Mouse (Mus musculus) T-cell, adult 66 days (primary cell): ENCODE data around the gene Kdm8. TPM values are rescaled to one million over a fixed set of nuclear protein-coding genes. Genes with fewer than 3 reads are reported as not detected.

ENCODE experiments used
- total RNA-seq, 2 experiments: library from RNA; stranded (reverse); gene quantifications; 3 replicates in 1 of 2; 4 replicates in 1 of 2; pipeline ENCODE4 v1.2.4; 2023

Gene Kdm8
- 1 to 10 TPM; 5.7 to 6.1 TPM for total RNA-seq

DNA sequence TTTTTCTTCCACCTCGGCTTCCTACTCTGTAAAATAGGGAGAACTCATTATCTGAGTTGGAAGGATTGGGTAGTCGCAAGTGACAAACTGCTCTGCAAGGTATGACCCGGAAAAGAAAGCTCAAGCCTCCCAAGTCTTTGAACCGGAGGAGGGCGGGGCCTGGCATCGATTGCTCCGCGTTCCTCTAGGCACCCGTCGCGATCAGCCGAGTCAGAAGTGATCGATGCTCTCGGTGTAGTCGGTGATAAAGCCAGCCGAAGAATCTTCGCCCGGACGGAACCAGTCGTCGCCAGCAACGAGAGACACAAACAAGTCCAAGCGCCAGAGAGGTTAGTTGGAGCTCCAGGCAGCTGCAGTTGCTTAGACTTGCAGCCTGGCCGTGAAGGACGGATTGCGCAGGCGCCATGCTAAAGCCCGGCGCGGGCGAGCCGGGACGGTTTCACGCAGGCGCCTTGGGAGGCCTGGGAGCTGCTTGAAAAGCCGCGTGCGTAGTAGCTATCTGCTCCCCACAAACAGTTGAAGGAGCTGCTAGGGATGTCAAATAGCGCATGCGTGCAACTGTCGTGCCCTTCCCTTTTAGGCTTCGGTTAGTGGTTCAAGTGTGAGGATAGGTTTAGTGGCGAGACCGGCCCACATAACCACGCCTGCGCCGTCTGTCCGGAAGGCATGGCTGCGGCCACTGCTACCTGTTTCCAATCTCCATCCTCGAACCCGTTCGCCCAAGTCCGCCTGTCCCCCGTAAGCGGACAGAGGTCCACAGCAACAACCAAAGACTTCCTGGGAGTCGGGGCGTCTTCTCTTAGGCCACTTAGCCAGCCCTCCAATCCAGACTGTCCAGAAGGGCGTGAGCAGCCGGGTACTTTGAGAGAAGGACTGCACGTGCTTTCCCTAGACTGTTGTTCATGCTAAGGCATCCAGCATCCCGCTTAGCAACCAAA lies at the start of gene Kdm8:
Gene Kdm8 (plus strand): TSS at position 213 of the 938 bp plus-strand sequence.

DNA sequence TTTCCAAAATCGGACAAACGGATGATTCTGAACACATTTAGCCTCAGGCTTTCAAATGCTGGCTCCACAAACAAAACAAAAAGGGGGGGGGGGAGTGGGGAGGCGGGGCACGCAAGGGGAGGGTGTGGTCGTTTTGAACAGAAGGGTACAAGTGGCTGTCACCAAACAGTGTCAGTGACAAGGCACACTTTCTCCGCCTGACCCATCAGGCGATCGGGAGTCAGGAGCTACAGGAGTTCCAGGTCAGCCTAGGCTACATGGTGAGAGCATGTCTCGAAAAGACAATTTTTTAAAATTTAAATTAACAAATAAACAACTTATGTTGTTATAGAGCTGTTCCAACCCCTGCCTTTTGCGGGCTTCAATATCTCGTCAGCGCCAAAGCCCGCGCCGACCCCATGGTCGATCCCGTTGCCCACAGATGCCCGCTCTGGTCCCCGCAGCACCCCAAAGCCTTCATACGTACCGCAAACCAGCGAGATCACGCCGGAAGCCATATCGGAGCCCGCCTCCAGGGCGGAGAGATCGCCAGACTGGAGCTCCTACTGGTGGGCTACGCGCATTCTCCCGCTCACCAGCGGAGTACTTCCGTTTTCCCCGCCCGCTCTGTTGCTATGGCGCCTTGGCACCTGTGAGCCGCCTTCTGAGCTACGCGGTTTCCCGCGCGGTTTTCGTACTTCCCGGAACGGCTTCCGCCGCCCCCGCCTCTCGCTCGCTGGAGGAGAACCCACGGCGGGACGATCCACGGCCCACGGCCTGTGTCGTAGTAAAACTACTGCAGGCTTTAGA lies 46.7 kb downstream of the Kdm8 start, which contains the start of gene Nsmce1:
Gene Nsmce1 (minus strand): TSS at position 650 of the 789 bp plus-strand sequence.

Other genes with a start within 250 kb of the Kdm8 start
- 10 to 100 TPM; 45.1 to 55.9 TPM for gene Nsmce1, start 46.9 kb downstream of the Kdm8 start, total RNA-seq
- 100 to 1,000 TPM; 264 to 287 TPM for gene Il4ra, start 107.4 kb downstream of the Kdm8 start, total RNA-seq
- gene Il21r, start 158.8 kb downstream of the Kdm8 start, total RNA-seq = 100 to 1,000 TPM; 165 to 167 TPM